Mouse (Mus musculus) thymus, adult 2 months (tissue): ENCODE measurements around the gene Megf11. TPM values are rescaled to one million over a fixed set of nuclear protein-coding genes. Genes with fewer than 3 reads are reported as not detected.

ENCODE experiments used
- DNase-seq: peaks from one replicate; pipeline ENCODE4 v3.0.0; 2021
- H3K27ac ChIP-seq: fragments of 200-500 bp; 2 replicates; pipeline ENCODE4 v1.5.1; 2012; ENCODE audit warnings: low read length, control low read depth; ENCODE audit not compliant: control insufficient read depth, insufficient read depth
- H3K27me3 ChIP-seq: fragments of 200-500 bp; 2 replicates; pipeline ENCODE4 v1.6.1; 2012; ENCODE audit warnings: mild to moderate bottlenecking, low read length, moderate library complexity, mixed read lengths; ENCODE audit not compliant: control insufficient read depth, insufficient read depth
- H3K36me3 ChIP-seq: fragments of 200-500 bp; 2 replicates; pipeline ENCODE4 v1.6.1; 2012; ENCODE audit warnings: mild to moderate bottlenecking, low read length, moderate library complexity; ENCODE audit not compliant: control insufficient read depth, insufficient read depth
- H3K4me1 ChIP-seq: fragments of 200-500 bp; replicated peaks from 2 replicates; pipeline ENCODE4 v1.6.1; 2012; ENCODE audit warnings: low read length; ENCODE audit not compliant: control insufficient read depth, insufficient read depth
- H3K4me3 ChIP-seq: fragments of 200-500 bp; 2 replicates; pipeline ENCODE4 v1.5.1; 2012; ENCODE audit warnings: mild to moderate bottlenecking, low read length, control low read depth, moderate library complexity; ENCODE audit not compliant: control insufficient read depth, insufficient read depth
- CTCF ChIP-seq: fragments of 200-500 bp; IDR thresholded peaks from 2 replicates; pipeline ENCODE4 v1.5.1; 2012; ENCODE audit warnings: mild to moderate bottlenecking, control low read depth, low read length, moderate library complexity, borderline replicate concordance; ENCODE audit not compliant: control insufficient read depth, poor library complexity, insufficient read depth; ENCODE audit errors: extremely low read depth
- POLR2A ChIP-seq: fragments of 200-500 bp; IDR thresholded peaks from 2 replicates; pipeline ENCODE4 v1.6.1; 2012; ENCODE audit warnings: mild to moderate bottlenecking, low read length, control low read depth, moderate library complexity; ENCODE audit not compliant: control insufficient read depth, poor library complexity, insufficient read depth; ENCODE audit errors: extremely low read depth
- WGBS: fragments of 180-500 bp; shearing (Covaris S2); methylation state at CpG from one replicate; pipeline ENCODE4 v1.1.7; 2018; 5-methylcytosine and 5-hydroxymethylcytosine counted together
- polyA plus RNA-seq: library from polyadenylated mRNA; depleted of rRNA; stranded (reverse); fragments of >200 nt; gene quantifications from 2 replicates; pipeline ENCODE4 v1.2.3, GENCODE M21; 2012

Megf11 gene
- polyA plus RNA-seq, 1 experiment = 0.70 TPM

DNA sequence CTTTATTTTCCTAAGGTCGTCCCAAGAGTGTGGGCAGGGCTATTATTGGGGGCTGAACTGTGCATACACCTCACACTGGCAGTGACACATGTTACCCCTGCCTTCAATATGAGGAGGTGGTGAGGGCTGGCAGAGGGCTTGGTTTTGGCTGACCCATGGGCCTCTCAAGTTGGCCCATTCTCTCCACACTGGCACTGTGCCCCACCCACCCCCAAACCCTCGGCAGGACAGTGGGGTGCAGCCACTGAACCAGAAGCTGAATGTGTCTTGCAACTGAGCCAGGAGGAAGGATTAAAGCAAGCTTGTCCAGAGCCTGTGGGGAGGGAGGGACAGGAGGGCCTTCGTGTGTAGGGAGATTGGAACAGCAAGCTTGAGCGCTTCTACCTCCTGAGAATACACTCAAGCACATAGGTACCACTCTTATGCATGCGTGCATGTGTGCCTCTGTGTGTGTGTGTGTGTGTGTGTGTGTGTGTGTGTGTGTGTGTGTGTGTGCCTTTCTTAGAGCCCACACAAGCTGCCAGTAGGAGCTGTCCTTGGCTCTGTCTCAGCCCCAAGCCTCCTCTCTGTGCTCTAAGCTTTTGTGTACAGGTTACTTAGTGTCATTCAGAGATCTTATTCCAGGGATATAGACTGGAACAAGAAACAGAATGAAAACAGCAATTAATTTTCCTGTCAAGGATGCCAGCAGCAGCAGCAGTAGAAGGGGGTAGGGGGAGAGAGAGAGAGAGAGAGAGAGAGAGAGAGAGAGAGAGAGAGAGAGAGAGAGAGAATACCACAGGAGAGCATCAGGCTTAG lies 236.3 kb downstream of the Megf11 start:
- H3K27ac ChIP-seq = no peak overlapping the region
- no peak for DNase-seq
- no peak overlapping the region for H3K4me3 ChIP-seq
- no peaks in the 10 kb centered on the region for H3K27me3 ChIP-seq
- no peak for TF ChIP-seq POLR2A
- no peak for TF ChIP-seq CTCF
- no peaks in the 10 kb centered on the region for H3K4me1 ChIP-seq
- 71% methylated on average over 5 of the region's 5 CpGs for WGBS
- H3K36me3 ChIP-seq = no peaks in the 10 kb centered on the region

- Histone ChIP-seq H3K4me1 (no peaks in the 10 kb centered on the region), H3K27ac (no peak overlapping the region), H3K36me3 (no peaks in the 10 kb centered on the region), H3K27me3 (no peaks in the 10 kb centered on the region), H3K4me3 (no peak overlapping the region)
- TF ChIP-seq CTCF (no peak), POLR2A (no peak)
- 92% methylated on average over 4 of the region's 4 CpGs for WGBS
- no peak for DNase-seq
Observed at GRCm38 (mm10) chr9:64623361-64623760, 237.9 kb downstream of the Megf11 start.

GRCm38 (mm10) chr9:64624536-64624935 lies 239.1 kb downstream of the Megf11 start:
- 75% methylated on average over 8 of the region's 8 CpGs for WGBS
- DNase-seq = peak; percentile 11
- no peak for TF ChIP-seq POLR2A
- H3K36me3 ChIP-seq = no peaks in the 10 kb centered on the region
- H3K27me3 ChIP-seq = no peaks in the 10 kb centered on the region
- H3K4me3 ChIP-seq = no peak overlapping the region
- no peaks in the 10 kb centered on the region for H3K4me1 ChIP-seq
- H3K27ac ChIP-seq = no peak overlapping the region

- Histone ChIP-seq H3K27ac (no peak overlapping the region), H3K4me3 (no peak overlapping the region), H3K27me3 (no peaks in the 10 kb centered on the region), H3K36me3 (no peaks in the 10 kb centered on the region), H3K4me1 (no peaks in the 10 kb centered on the region)
- 82% methylated on average over 1 of the region's 1 CpGs for WGBS
- no peak for DNase-seq
- TF ChIP-seq CTCF = no peak
- no peak for TF ChIP-seq POLR2A
Observed at GRCm38 (mm10) chr9:64629802-64630201, 244.4 kb downstream of the Megf11 start.

GRCm38 (mm10) chr9:64633169-64633568 lies 247.7 kb downstream of the Megf11 start:
- H3K4me3 ChIP-seq = no peak overlapping the region
- WGBS = 95% methylated on average over 3 of the region's 3 CpGs
- H3K36me3 ChIP-seq = no peaks in the 10 kb centered on the region
- no peak for DNase-seq
- no peak overlapping the region for H3K27ac ChIP-seq
- no peaks in the 10 kb centered on the region for H3K4me1 ChIP-seq
- no peaks in the 10 kb centered on the region for H3K27me3 ChIP-seq
- TF ChIP-seq CTCF (no peak), POLR2A (no peak)

DNA sequence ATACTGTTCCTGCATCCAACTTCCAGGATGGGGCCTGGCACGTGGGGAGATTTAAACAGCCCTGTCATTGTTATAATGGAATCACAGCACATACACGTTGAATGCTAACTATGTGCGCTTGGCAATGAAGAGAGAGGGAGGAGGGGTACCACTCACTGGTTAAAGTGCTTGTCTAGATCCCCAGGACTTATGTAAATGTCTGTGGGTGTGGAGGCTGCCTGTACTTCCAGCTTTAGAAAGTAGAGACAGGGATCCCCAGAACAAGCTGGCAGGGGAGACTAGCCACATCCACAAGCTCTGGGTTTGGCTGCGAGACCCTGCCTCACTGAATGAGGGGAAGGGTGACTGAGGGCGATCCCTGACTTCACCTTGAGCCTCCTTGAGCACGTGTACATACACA lies 250.7 kb downstream of the Megf11 start:
- whole genome bisulfite sequencing = 78% methylated on average over 6 of the region's 6 CpGs
- TF ChIP-seq CTCF = no peak
- no peak for TF ChIP-seq POLR2A

GRCm38 (mm10) chr9:64636961-64637360 lies 251.5 kb downstream of the Megf11 start:
- no peak for TF ChIP-seq CTCF
- TF ChIP-seq POLR2A = no peak

More for the DNA sequence above, 250.7 kb downstream of the Megf11 start:
- Histone ChIP-seq H3K27ac (no peak overlapping the region), H3K4me3 (no peak overlapping the region), H3K36me3 (no peaks in the 10 kb centered on the region), H3K4me1 (no peaks in the 10 kb centered on the region), H3K27me3 (no peaks in the 10 kb centered on the region)
- no peak for DNase-seq

More at GRCm38 (mm10) chr9:64636961-64637360, 251.5 kb downstream of the Megf11 start:
- Histone ChIP-seq H3K36me3 (no peaks in the 10 kb centered on the region), H3K4me1 (no peaks in the 10 kb centered on the region), H3K4me3 (no peak overlapping the region), H3K27ac (no peak overlapping the region), H3K27me3 (no peaks in the 10 kb centered on the region)
- DNase-seq = no peak
- 86% methylated on average over 2 of the region's 2 CpGs for WGBS
